Mouse (Mus musculus): ENCODE data around the gene Ceacam19. TPM values are rescaled to one million over a fixed set of nuclear protein-coding genes. Genes with fewer than 3 reads are reported as not detected.

Ceacam19 gene
- polyA plus RNA-seq, 1 experiment from 2014 or later, result 9.5 TPM

DNA sequence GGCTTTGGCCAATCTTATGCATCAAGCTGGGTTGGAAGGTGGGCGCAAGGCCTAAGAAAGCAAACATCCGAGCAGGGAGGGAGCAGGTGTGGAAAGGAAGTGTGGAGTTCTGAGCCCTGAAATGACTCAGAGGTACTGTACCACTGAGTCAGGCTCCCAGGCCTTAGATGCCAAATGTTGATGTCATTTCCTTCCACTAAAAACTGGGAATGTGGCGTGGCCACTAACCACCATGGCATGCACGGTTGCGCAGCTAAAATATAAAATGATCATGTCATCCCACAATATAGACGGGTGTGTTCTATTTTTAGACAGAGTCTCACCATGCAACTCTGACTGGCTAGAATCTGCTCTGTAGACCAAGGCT is 23.5 kb upstream of the Ceacam19 start:
- Histone ChIP-seq H3K4me1 (replicated peaks; ENCODE audit: control insufficient read depth, insufficient read depth) (no peaks in the 10 kb centered on the region), H3K9ac (ENCODE audit: low read length) (no peak overlapping the region), H3K9me3 (ENCODE audit: control insufficient read depth, low read length) (no peaks in the 10 kb centered on the region), H3K4me3 (ENCODE audit: low read depth, low read length) (no peak overlapping the region), H3K27me3 (ENCODE audit: control insufficient read depth, insufficient read depth, low read length) (no peaks in the 10 kb centered on the region), H3K27ac (replicated peaks) (no peak overlapping the region), H3K4me2 (replicated peaks; ENCODE audit: low read depth) (no peak overlapping the region), H3K36me3 (ENCODE audit: control insufficient read depth, insufficient read depth, low read length) (peaks cover 19% of the 10 kb centered on the region)
- no peak for DNase-seq (ENCODE audit: low spot score)
- 80% methylated on average over 6 of the region's 6 CpGs for WGBS
- no peak for TF ChIP-seq EP300 (optimal IDR thresholded peaks at IDR 0.05)
- no peak for TF ChIP-seq CTCF (IDR thresholded peaks at IDR 0.05; ENCODE audit: low read depth)
- no peak; the same call in 1 of the 2 replicates for ATAC-seq (ENCODE audit: low FRiP score, low TSS enrichment)

DNA sequence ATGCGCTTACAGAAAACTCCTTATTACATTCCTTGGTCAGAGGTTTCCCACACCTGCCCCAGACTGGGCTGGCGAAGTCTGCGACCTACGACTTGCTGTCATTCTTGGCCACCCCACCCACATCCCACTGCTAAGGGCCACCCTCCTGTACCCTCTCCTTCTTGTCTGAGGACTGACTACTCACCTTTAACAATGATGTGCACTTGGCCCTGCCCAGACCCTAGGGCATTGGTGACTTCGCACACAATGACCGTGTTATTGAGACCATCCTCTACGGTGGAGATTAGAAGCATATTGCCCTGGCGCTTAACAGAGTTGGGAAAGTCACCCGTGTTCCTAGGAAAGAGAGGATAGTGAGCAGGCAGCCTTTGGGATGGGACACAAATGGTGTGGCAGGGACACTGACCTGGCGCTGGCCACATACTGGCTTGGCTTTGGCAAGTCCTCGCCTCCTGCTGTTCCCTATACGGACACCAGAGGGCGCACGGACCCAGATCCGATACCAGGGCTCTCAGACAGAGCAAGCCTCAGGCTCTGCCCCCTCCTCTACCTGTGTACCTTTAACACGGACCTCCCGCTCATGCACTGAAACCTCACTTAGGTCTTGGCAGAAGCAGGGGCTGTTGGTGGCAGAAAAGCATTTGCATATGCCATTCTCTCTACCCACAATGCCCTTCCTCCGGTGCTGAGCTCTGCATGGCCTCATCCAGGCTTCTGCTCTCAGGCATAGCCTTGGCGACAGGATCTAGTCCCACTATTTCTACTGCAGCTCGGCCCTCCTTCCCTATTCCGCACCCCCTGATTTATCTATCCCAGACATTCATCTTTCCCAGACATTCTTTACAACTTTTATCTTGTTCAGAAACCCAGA is 22.9 kb upstream of the Ceacam19 start:
- H3K9ac ChIP-seq (ENCODE audit: low read length), result no peak overlapping the region
- H3K4me1 ChIP-seq (replicated peaks; ENCODE audit: control insufficient read depth, insufficient read depth), result no peaks in the 10 kb centered on the region
- no peak overlapping the region for H3K4me3 ChIP-seq (ENCODE audit: low read depth, low read length)
- peak; percentile 85 for DNase-seq (ENCODE audit: low spot score)
- TF ChIP-seq CTCF (IDR thresholded peaks at IDR 0.05; ENCODE audit: low read depth), result peak; percentile 92
- no peak for TF ChIP-seq EP300 (optimal IDR thresholded peaks at IDR 0.05)
- no peaks in the 10 kb centered on the region for H3K9me3 ChIP-seq (ENCODE audit: control insufficient read depth, low read length)
- no peak overlapping the region for H3K27ac ChIP-seq (replicated peaks)
- 52% methylated on average over 21 of the region's 21 CpGs for WGBS
- H3K4me2 ChIP-seq (replicated peaks; ENCODE audit: low read depth), result no peak overlapping the region
- H3K36me3 ChIP-seq (ENCODE audit: control insufficient read depth, insufficient read depth, low read length), result peaks cover 18% of the 10 kb centered on the region
- H3K27me3 ChIP-seq (ENCODE audit: control insufficient read depth, insufficient read depth, low read length), result no peaks in the 10 kb centered on the region
- ATAC-seq (ENCODE audit: low FRiP score, low TSS enrichment), result peak; percentile 75

- TF ChIP-seq EP300 (optimal IDR thresholded peaks at IDR 0.05) (no peak), CTCF (IDR thresholded peaks at IDR 0.05; ENCODE audit: low read depth) (peak; percentile 84)
- 44% methylated on average over 8 of the region's 8 CpGs for WGBS
- no peaks in the 10 kb centered on the region for H3K9me3 ChIP-seq (ENCODE audit: control insufficient read depth, low read length)
- H3K4me2 ChIP-seq (replicated peaks; ENCODE audit: low read depth), result no peak overlapping the region
- H3K36me3 ChIP-seq (ENCODE audit: control insufficient read depth, insufficient read depth, low read length), result no peaks in the 10 kb centered on the region
- no peak overlapping the region for H3K27ac ChIP-seq (replicated peaks)
- no peak for ATAC-seq (ENCODE audit: low FRiP score, low TSS enrichment)
- no peak overlapping the region for H3K4me3 ChIP-seq (ENCODE audit: low read depth, low read length)
- no peaks in the 10 kb centered on the region for H3K4me1 ChIP-seq (replicated peaks; ENCODE audit: control insufficient read depth, insufficient read depth)
- DNase-seq (ENCODE audit: low spot score), result peak; percentile 71
- H3K27me3 ChIP-seq (ENCODE audit: control insufficient read depth, insufficient read depth, low read length), result no peaks in the 10 kb centered on the region
- no peak overlapping the region for H3K9ac ChIP-seq (ENCODE audit: low read length)
Observed at GRCm38 (mm10) chr7:19889881-19890280, 2.1 kb upstream of the Ceacam19 start.

DNA sequence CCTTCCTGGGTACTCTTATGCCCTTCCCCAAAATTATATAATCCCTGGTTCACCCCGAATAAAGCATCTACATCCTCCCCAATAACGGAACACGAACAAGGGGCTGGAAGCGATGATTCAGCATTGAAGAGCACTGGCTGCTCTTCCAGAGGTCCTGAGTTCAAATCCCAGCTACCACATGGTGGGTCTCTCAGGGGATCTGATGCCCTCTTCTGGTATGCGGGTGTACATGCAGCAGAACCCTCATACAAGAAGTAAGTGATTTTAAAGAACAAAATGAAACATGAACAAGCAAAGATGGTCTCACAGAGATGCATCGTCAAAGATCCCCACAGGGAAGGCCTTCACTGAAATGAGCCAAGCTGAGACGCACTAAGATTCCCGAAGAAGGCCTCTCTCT is 7.0 kb downstream of the Ceacam19 start:
- DNase-seq (ENCODE audit: low spot score) (no peak), ATAC-seq (ENCODE audit: low FRiP score, low TSS enrichment) (no peak)
- TF ChIP-seq CTCF (IDR thresholded peaks at IDR 0.05; ENCODE audit: low read depth), result peak; percentile 37
- TF ChIP-seq EP300 (optimal IDR thresholded peaks at IDR 0.05), result no peak
- Histone ChIP-seq H3K4me1 (replicated peaks; ENCODE audit: control insufficient read depth, insufficient read depth) (0 out of 2 replicates have a peak, but pooled peaks cover 2% of the 10 kb centered on the region), H3K9me3 (ENCODE audit: control insufficient read depth, low read length) (no peaks in the 10 kb centered on the region), H3K4me2 (replicated peaks; ENCODE audit: low read depth) (no peak overlapping the region), H3K4me3 (ENCODE audit: low read depth, low read length) (no peak overlapping the region), H3K36me3 (ENCODE audit: control insufficient read depth, insufficient read depth, low read length) (no peaks in the 10 kb centered on the region), H3K27ac (replicated peaks) (no peak overlapping the region), H3K9ac (ENCODE audit: low read length) (no peak overlapping the region), H3K27me3 (ENCODE audit: control insufficient read depth, insufficient read depth, low read length) (no peaks in the 10 kb centered on the region)
- WGBS, result 75% methylated on average over 8 of the region's 8 CpGs

- Histone ChIP-seq H3K27me3 (ENCODE audit: control insufficient read depth, insufficient read depth, low read length) (no peaks in the 10 kb centered on the region), H3K4me3 (ENCODE audit: low read depth, low read length) (no peak overlapping the region), H3K36me3 (ENCODE audit: control insufficient read depth, insufficient read depth, low read length) (no peaks in the 10 kb centered on the region), H3K27ac (replicated peaks) (no peak overlapping the region), H3K4me2 (replicated peaks; ENCODE audit: low read depth) (no peak overlapping the region; the same call in 1 of the 2 replicates), H3K9ac (ENCODE audit: low read length) (no peak overlapping the region), H3K4me1 (replicated peaks; ENCODE audit: control insufficient read depth, insufficient read depth) (0 out of 2 replicates have a peak, but pooled peaks cover 2% of the 10 kb centered on the region), H3K9me3 (ENCODE audit: control insufficient read depth, low read length) (no peaks in the 10 kb centered on the region)
- ATAC-seq (ENCODE audit: low FRiP score, low TSS enrichment) (peak; percentile 80), DNase-seq (ENCODE audit: low spot score) (peak; percentile 62)
- TF ChIP-seq CTCF (IDR thresholded peaks at IDR 0.05; ENCODE audit: low read depth) (peak; percentile 11; the same call in 1 of the 2 replicates), EP300 (optimal IDR thresholded peaks at IDR 0.05) (no peak)
- 28% methylated on average over 14 of the region's 14 CpGs for WGBS
Observed at GRCm38 (mm10) chr7:19876781-19877425, 10.9 kb downstream of the Ceacam19 start.

All from stomach, postnatal 0 days (tissue).